Mouse (Mus musculus) urinary bladder, adult 2 months (tissue): ENCODE measurements at regions not wholly inside any gene's neighbourhood (a gene's known extent, or its start where the extent isn't known, plus 50 kb on each side); places are given as distances from the start of the nearest gene placed in this dataset.

Experiments
- DNase-seq: peaks from one replicate; pipeline ENCODE4 v3.0.0; 2022; ENCODE audit warnings: low spot score

DNA sequence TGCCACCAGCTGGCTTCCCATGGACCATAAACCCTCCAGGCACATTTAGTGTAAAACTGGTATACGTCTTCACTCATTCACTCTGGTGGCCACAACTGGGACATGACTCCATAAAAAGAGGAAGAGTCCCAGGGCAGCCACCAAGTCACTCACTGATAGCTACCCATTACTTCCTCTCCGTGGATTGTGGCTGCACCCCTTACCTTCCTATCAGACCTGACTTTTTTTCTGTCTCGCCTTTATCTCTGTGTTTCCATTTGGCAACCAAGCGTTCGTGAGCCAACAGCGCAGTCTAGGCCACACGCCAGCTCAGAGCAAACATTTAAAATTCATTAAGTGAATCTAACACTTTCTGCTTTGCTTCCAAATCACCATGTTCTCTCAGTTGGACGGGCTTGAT lies 53.9 kb upstream of the Slc44a1 start:
- no peak for DNase-seq

DNA sequence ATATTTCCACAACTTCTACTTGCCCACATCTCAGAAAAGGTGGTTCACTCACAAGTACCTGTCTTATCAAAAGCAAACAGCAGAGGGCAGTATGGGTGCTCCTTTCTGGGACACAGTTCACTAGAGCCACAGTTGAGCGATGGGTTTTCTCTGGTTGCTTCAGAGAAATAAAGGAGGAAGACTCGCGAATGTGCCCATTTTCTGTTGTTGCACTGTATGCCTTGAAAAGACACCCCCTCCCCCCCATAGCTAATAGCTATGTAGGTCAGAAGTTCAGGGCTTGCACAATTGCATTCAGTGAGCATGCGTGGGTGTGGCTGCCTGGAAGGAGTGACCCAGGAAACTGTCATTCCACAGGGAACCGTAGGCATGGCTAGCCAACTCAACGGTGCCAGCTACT lies 55.5 kb upstream of the Slc44a1 start:
- DNase-seq, result peak; percentile 34

DNA sequence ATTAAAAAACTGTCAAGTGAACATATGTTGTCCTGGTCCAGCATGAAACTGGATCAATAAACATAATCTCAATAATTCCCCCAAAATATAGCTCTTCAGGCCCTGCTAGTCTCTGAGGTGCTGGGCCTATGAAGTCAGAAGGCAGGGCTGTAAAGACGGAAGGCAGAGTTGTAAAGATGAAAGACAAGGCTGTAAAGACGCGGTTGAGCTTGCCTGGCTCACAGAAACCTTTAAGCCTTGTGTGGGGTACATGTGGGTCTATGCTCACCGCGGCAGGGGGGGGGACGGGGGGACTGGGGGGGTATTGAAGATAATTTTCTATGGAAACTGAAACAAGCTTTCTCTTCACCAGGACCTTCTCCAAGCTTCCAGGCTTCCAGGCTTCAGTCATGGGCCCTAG lies 56.1 kb upstream of the Slc44a1 start:
- DNase-seq, result no peak

DNA sequence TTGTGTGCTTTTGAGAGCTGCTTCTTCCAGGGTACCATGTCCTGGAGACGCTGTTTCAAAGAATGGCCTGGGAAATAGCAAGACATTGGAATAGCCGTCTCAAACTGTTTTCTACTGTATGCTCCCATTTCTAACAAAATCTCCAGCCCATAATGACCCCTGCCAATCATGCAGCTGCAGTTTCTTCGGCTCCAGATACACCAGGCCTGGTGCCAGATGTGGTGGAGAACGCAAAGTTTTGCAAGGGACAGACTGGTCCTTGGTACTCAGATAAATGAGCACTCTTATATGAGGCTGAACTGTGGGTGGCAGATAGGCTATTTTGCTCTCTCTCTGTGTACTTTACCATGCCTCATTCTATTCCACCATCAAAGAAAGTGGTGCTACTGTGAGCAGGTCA lies 58.2 kb upstream of the Slc44a1 start:
- DNase-seq, result no peak

DNA sequence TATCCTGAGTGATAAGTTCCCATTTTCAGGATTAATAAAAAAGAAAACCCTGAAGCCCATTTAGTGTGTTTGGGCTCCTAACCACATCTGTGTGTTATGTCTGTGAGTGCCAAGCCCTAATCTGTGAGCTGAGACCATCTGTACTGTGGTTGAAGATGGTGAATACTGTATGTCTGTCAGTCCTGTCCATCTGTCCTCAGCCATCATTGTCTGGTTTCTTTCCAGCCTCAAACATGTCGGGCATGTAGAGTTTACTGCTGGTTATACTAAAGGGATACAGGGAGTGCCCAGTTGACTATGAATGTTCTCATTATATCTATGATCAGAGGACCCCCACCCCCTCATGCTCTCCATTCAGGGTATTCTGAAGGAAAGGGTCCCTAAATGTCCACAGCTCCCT lies 60.4 kb upstream of the Slc44a1 start:
- no peak for DNase-seq

DNA sequence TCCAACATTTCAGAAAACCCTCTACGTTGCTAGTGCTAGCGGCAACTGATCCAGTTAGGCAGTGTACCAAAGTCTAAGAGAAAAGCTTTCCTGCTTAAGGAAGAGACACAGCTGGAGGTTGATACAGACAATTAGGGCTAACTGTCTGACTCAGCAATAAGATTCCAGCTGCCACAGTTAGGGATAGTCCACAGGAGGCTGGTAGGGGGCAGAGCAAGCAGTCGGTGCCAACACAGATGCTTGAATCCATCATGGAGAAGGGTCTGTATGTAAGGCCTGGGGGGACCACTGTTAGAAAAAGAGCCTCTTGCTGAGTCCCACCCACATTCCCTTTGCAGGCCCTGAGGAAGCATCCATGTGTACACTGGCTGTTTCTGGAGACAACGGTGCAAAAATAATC lies 63.2 kb upstream of the Slc44a1 start:
- no peak for DNase-seq

DNA sequence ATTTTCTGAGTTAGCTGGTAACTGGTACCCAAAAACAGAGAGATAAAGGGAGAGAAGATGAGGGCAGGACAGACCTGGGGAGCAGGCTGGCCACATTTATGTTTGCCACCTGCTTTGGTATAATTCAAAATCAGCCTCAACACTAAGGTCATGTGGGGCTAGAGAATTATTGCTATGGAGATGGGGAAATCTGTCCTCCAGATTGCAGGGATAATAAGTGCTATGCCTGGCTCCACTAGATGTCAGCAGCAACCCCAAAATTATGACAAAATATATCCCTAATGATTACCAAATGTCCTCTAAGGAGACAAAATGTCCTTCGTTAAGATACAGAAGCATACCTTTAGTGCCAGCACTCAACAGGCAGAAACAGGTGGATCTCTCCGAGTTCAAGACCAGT lies 83.8 kb upstream of the Slc44a1 start:
- no peak for DNase-seq

DNA sequence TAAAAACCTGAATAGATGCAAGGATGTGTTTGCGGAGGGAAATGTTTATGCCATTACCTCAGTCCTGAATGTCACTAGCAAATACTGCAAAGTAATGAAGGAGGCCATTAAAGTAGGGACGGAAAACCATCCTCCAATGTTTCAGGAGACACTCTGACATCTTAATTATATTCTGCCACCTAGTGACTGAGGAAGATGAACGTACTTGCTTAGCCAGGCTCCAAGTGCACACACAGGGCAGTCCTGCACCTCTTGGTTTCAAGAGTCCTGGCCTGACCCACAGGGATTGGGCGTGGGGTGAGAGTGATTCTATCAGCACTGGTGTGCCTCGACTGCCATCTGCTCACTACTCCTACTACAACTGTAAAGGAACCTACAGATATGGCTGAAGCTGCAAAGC lies 85.3 kb upstream of the Slc44a1 start:
- no peak for DNase-seq

DNA sequence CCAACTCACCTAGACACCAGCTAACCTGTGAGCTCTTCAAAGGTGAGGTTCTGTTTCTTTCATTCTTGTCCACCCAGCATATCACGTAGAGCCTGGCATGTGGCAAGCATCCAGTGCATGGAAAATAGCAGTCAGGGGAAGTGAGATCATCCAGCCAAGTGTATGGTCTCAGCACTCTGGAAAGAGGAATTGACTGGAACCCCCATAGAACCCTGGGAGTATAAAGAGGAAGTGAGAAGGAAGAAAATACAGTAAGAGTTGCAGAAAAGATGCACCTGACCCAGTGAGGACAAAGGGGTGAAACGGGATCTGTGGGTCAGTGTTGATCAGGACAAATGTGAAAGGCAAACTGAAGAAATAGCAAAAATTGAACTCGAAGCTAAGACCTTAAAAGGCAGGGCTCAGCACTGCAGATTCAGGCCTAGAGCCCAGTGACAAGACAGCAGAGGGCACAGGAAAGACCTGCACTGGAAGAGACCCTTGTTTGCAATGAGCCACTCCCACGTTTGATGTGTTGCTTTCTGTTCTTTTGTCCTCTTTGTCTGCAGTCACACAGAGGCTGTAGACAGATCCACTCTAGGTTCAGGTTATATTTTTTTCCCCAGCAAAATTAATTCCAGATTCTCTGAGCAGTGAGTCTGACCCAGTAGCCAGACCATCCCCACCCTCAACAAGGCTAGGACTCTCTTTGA lies 86.7 kb upstream of the Slc44a1 start:
- DNase-seq, result no peak

DNA sequence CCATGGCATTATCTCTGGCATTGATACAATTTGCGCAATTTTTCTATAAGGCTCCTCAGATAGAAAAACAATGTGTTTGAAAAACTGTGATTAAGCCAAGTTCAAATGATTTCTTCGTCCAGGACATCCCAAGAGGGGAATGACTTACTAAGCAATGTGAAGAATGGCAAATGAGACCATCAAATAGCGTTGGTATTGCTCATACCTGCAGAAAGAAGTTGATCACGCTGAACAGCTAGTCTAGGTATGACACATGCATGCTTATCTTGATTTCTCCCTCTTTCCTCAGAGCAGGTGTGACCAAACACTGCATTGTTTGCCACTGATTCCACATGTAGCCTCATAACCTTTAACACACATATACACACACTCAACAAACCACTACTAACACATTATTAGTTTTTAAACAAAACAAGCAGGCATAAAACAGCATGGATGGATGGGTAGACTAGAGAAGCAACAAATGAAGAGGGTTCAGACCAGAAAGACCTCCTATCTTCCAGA lies 89.1 kb upstream of the Slc44a1 start:
- no peak for DNase-seq

DNA sequence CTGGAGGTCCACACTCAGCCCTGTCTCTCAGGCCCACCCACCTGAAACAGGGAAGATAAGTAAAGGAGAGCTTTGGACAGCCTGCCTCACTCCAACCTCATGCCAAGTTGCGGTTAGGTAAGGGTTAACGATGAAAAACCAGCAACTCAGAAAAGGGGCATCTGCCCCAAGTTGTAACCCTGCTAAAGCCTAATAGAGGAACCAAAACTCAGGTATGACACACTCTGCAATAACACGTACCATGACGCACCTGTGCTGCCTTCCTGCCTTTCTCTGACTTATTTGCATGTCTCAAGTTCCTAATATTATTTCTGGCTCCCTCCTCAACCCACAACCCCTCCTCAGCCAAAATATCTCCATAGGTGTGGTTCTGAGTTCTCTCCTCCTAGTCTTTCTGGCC lies 94.9 kb upstream of the Slc44a1 start:
- DNase-seq, result no peak

DNA sequence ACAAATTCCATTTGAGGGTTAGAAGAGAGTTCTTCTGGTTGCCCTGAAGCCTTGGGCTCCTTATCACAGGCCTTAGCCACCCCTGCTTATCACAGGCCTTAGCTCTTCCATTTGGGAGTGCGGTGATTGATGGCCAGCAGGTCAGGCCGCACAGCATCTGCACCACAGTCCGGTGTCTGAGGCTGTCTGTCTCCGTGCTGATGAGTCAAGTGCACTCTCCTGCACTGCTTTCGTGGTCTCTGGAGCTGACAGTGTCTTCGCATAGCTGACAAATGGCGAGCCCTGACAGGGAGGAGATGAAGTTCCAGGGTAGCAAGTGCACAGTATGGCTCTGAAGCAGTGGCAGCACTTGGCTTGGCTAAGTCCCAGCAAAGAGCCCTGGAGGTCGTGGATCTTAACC lies 95.7 kb upstream of the Slc44a1 start:
- DNase-seq, result no peak

DNA sequence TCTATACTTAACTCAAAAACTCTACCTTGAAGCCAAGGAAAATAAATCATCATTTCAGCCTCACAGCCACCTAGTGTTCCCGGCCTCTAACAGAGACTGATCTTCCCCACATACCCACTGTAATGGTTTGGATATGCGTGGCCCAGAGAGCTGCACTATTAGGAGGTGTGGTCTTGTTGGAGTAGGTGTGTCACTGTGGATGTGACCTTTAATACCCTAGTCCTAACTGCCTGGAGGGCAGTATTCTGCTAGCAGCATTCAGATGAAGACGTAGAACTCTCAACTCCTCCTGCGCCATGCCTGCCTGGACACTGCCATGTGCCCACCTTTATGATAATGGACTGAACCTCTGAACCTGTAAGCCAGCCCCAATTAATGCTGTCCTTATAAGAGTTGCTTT lies 99.0 kb upstream of the Slc44a1 start:
- DNase-seq, result no peak

DNA sequence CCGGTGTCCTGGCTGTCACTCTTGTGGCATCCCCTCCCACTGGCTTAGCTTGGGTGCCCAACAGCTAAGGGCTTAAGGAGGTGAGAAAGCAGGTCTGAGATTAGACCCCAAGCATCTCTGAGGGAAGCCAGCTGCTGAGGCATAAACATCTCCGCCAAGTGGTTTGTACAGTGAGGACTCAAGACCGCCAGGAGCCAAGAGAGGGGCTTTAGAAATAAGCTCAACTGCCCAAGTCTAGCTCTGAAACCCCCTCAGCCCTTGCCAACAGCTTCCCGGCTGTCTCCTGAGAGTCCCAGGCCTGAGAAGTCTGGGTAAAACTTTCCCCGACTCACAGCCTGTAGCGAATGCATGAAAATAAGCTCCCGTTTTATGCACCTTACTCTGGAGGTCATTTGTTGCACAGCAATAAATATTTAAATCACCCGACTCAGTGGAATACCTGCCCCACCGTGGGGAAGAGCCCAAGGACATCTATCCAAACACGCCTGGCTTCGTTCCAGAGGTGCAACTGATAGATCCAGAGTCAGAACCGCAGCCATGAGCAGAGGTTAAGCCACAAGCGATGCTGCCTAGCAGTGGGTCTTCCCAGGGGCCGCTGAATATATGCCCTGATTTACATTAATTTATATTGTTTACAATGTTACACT lies 100.1 kb upstream of the Slc44a1 start:
- DNase-seq, result no peak

DNA sequence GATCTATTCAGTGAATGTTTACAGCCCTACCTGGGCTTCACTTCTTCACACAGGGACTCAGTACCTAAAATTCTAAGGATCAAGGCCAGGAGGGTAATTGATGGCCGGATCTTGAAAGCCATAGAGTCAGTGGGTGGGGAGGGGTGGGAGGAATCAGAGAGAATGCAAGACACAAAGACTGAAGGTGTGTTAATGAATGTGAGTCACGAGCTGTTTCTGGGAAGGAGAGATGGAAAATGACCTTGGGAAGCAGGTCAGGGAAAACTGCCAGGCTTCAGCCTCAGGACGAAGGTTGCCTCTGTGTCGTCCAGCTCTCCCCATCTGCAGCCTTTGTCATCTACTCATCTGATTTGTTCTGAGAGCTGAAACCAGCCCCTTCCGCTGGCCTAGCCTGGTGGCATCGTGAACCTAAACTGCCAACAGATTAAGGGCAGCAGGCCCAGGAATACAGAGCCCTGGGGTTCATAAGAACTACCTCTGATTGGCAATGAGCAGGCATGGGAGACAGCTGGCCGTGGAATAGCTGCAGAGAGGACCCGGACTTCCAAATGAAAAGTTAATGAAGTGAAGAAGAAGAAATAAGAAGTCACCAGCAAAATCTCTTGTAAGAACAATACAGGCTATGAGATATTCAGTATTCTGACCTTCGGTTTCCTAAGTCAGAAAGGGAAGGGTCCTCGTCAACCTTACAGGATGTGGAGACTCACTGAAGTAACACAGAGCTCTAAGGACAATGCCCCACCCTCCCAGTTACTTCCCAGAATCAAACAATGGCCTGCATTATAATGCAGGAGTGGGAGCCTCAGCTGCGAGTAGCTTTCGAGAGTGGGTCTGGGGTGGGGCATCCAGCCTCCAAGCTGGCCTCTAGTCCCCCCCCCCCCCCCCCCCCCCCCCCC lies 100.8 kb upstream of the Slc44a1 start:
- DNase-seq, result no peak

DNA sequence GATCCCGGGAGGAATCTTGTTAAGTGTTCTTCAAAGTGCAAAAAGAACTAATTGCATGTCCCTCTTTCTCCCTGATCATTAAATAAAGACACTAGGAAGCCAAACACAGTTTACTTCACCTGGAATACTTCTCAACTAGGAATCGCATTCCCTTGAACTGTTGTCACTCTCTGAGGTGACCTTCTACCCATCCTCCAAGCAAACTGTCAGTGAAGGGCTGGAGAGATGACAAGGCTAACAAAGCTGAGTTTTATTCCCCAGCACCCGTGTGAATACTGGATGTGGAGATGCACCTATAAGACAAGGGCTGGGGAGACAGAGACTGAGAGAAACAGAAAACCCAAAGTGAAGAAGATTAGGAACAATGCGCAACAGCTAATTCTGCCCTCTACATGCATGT lies 101.7 kb upstream of the Slc44a1 start:
- DNase-seq, result no peak

DNA sequence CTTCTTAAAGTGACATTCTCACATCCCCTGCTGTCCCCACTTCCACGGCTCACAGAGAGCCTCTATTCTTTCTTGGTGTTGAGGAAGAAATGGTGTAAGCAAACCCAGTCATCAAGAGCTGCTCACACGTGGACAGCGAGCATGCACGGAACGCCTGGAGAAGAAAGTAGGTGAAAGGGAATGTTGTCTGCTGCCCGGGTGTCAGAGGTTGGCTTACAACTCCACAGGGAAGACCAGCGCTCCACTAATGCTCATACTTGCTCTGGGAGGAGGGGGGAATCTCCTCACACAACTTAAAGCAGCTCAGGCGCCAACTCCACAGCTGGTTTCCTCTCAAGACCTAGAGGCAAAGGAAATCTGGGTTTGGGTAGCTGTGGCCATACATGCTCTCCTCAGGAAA lies 102.4 kb upstream of the Slc44a1 start:
- no peak for DNase-seq

DNA sequence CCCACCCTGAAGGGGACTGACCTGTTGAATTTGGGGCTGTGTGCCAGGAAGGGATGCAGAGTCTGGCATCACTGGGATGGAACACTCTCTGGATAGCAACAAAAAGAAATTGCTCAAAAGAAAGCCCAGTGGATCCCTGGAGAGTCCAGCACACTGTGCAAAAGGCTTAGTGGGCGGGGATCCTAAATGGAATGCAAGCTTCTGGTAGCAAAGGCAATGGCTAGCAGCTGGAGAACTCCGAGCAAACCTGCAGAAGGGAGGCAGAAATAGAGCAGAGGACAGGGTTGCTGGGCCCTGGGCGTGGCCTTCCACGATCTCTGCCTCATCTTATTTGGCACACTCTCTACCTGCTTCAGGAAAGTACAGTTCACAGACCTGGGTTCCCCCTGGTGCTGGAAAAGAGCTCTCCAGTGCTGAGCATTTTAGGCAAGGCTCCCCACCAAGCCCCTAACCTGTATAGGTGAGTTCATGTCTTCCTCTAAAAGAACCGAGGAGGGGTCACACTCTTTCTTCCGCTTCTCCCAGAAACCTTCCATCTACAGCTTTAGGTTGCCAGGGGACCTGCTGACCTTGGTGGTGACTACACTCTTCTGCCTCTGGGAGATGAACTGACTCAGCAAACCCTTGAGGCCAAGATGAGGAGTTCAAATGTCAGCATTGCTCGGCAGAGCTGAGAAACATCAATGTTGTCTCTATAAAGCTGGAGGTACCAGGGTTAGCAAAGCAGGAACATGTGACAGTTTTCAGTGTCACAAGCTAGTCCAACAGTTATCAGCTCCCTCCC lies 112.6 kb upstream of the Slc44a1 start:
- DNase-seq, result no peak

DNA sequence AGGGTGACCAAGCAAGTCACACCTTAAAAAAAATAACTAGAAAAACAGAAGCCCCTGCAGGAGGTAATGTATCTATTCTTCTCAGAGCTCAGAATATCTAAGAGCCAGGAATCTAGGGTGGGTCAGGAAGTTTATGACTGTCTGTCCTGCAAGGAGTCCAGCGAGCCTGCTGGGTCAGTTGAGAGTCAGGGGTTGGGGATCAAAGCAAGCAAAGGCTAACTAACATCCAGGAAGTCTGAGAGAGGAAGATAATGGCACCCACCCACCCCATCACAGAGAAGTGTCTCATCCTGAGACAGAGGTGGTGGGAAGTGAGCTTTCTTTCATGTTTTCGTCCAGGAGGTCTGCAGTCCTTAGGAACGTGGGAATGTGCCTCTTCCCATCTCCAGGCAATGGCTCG lies 116.4 kb upstream of the Slc44a1 start:
- DNase-seq, result no peak

DNA sequence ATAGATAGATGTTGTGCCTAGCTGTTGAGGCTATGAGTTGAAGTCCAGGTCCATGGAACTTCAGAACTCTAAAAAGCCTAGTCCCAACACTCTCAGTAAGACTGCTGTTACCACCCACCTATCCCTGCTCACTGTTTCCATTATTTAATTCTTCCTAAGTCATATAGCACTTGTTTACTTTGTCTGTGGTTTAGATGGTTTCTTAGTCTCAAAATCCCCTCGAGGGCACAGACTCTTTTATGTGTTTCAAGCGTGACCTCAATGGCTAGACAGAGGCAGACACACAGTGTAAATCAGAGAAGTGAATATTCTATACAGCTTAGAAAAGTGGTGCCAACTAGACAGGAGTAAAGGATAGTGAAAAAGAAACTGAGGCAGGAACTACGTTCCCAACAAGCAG lies 117.0 kb upstream of the Slc44a1 start:
- no peak for DNase-seq

DNA sequence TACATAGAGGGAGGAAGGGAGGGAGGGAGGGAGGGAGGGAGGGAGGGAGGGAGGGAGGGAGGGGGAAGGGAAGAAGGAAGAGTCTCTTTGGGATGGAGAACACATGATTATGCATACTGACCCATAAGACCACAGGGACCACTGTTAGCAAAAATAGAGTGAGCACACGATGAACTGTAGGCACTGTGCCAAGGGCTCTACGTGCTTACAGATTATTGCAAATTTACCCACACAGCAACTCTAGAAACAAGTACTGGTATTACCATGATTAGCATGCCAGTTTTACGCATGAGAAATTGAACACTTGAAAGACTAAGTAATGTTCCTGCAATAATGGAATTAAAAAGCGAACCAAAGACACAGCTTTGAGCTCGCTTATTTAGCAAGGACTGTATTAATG lies 117.7 kb upstream of the Slc44a1 start:
- DNase-seq, result no peak
